Mouse (Mus musculus) adrenal gland (tissue): ENCODE results near the gene Mgat4a.

Source experiments
- intact Hi-C: fragments of 180-260 bp; cut with DNase I; formaldehyde crosslinking; loops from one replicate; pipeline ENCODE4 v1.15.1; 2025

The Mgat4a gene

GRCm38 (mm10) chr1:37496591-37497280, 44.1 kb downstream of the Mgat4a start:
- intact Hi-C loops = no loop called here

DNA sequence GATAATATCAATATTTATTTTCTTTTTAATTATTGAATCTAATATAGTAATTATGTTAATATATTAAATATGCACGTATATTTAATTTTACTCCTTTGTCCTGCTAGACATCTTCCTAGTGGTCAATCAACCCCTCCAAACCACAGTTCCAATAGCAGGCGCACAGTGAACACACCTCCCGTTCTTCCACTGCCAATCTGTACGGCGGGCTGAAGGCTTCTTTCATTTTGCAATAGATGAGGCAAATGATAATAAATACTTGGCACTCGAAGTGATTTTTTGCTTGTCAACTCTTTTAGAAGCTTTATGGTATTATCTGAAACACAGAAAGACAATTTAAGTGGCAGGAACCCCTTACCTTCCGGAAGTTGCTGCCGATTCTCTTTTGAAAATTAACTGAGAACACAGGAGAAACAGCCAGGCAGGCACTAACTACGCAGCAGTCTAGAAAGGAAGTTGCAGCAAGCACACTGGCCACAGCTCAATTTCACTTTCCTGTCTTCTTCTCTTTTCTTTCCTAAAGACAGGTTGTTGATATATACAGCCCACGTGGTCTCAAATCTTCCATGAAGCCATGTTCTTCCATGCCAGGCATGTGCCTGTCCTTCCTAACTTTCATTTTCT, 45.0 kb downstream of the Mgat4a start:
- intact Hi-C loops = no loop called here

DNA sequence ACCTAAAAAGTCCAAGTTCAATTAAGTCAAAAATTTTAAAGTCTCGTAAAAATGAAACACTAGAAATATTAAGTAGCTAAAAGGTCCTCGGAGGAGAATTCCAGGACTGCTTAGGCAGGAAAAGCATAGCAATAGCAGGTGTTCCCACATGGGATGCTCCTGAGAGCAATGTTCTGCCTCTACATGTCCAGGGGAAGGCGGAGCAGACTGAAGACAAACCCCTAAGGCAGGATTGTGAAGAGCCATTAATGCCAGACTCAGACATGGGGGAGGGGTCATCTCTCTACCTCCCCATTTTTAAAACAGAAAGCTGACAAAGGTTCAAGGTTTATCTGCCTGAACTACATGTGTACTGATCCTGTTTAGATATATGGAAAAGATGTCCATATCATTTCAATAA, 45.7 kb downstream of the Mgat4a start:
- intact Hi-C loops = no loop called here

DNA sequence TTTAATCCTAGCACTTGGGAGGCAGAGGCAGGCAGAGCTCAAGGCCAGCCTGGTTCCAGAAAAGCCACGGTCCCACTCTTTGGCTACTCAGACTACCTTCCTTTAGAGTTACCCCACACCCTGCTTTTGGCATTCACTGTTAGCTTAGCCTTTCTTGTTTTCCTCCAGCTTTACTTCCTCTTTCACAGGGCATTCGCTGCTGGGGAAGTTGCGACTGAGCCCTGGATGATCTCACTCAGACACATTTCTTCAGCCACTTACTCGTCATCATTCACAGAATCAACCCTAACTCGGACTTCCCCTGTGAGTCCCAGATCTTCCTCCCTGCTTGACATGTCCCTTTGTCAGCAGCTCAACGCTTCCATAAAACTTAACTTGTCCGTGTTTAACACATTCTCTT, 49.1 kb downstream of the Mgat4a start:
- intact Hi-C loops = no loop called here

- intact Hi-C loops = no loop called here
Observed at GRCm38 (mm10) chr1:37490691-37491212, 50.1 kb downstream of the Mgat4a start.

DNA sequence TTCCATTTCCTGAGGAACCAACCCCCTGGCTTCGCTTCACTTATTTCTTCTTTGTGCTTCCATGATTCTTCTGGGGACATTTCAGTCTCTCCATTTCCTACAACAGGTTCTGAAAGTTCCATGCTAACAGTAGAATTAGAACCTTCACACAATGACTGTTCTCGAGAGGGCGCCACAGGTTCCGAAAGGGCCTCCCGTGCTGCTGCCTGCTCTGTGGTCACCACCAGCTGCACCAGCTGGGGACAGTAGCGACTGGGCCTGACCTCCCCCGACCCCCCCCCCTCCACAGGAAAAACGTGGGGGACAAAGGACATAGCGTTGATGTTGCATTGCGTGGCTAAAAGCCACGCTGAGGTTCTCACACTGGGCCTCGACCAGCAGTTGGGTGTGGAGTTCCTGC, 52.3 kb downstream of the Mgat4a start:
- intact Hi-C loops = no loop called here

DNA sequence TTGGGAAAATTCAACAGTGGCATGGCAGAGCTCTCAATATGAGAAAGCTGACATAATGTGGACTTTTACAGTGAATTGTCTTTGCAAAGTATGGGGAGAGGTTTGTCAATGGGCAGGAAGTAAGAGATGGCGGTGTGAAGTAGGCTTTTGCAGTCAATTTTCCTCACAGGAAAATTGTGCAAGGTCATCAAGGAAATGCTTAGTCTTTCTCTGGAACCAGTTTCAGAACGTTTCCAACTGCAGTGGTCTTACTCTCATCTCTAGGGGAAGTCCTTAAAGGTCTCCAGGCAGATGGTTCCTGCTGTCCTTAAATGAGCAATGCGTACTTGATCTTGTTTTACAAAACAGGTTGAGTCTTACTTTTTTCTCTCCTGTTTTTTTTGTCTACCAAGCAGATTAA, 53.8 kb downstream of the Mgat4a start:
- intact Hi-C loops = no loop called here

- intact Hi-C loops = no loop called here
Observed at GRCm38 (mm10) chr1:37486439-37486838, 54.4 kb downstream of the Mgat4a start.

DNA sequence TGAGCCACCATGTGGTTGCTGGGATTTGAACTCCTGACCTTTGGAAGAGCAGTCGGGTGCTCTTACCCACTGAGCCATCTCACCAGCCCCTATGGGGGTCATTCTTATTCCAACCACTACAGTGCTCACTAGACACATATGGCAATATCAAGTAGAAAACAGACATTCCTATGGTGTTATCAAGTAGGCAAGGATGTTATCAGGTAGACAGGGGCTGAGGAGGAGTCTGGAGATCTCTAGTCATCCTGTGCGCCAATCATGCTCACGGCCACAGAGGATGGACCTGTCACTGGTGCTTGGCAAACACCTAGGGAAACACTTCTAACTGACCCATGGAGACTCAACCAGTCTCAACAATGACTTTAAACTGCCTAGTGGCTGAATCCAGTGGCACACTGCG, 56.2 kb downstream of the Mgat4a start:
- intact Hi-C loops = no loop called here

DNA sequence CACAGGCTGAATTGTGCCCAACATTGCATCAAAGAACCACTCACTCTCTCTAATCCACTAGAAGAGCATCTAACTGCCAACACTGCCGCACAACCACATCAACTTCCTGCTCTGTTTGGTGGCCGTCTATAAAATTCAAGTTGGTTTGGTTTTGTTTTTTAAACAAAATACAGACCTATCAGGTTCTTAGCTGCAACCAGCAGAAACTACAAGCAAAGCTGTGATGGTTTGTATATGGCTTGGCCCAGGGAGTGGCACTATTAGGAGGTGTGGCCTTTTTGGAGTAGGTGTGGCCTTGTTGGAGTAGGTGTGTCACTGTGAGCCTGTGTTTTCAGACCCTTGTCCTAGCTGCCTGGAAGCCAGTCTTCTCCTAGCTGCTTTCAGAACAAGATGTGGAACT, 59.5 kb downstream of the Mgat4a start:
- intact Hi-C loops = no loop called here

GRCm38 (mm10) chr1:37480731-37481130, 60.1 kb downstream of the Mgat4a start:
- intact Hi-C loops = no loop called here

GRCm38 (mm10) chr1:37479759-37480158, 61.1 kb downstream of the Mgat4a start:
- intact Hi-C loops = no loop called here

DNA sequence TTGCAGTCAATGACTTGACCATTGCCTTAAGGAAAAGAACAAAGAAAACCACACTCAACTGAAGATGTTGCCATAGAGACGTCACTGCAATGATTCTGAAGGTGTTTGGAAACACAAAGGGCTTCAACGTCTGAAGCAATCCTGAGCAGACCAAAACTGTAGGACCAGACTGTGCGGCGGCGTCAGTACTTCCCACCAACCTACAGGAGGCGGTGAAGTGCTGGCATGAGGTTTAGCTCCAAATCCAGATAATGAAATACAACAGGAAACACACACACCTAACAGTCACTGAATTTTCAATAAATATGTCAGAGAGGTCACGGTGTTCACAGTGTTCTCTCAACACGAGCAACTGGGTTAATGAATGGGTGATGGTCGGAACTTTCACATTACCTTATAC, 61.7 kb downstream of the Mgat4a start:
- intact Hi-C loops = no loop called here

DNA sequence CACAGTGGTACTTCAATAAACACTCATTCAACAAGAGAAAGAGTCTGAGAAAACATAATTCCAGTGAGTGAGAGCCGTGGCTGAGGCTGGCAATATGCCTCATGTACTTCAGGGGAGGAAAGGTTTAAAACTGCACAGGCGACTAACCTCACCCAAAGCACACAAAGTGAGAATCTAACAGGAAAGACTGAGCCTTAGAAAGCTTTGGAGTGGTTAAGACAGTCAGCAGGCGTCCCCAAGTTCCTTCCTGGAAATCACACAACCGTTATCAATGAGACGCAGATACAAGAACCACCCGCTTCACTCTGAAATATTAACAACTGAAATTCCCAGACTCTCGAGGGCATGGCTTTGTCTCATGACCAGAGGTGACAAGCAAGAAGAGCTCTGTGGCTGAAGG, 62.4 kb downstream of the Mgat4a start:
- intact Hi-C loops = no loop called here

DNA sequence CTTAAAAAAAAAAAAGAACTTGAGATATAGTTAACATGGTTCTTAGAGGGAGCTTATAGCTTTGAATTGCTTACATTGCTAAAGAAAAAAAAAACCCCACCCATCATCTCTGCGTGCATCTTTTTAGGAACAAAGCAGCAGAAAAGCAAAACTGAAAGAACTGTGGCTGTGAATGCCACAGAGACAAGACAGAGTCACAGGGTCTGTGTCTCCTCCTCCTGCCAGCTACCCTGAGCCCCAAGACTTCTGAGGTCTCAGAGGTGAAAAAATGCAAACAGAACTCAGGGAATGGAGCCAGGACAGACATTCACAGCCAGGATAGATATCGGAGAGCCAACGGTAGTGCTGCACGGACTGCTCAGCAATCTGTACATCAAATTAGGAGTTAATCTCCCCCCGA, 62.9 kb downstream of the Mgat4a start:
- intact Hi-C loops = no loop called here

DNA sequence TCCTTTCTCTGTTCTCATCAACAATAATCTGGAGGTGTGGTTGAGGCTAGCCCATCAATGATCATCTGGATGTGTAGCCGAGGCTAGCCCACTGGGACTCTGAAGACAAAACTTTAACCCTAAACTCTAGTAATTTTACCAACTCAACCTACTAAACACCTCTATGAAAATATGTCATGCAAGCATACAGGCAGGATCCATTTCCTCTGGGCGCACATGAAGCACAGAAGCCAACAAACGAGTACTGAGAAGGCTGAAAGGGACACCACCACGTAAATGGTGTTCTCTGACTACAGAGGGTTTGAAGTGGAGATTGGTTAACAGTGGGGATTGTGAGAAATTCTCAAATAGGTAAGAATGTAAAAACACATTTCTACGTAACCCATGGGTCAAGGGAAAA, 63.6 kb downstream of the Mgat4a start:
- intact Hi-C loops = no loop called here

DNA sequence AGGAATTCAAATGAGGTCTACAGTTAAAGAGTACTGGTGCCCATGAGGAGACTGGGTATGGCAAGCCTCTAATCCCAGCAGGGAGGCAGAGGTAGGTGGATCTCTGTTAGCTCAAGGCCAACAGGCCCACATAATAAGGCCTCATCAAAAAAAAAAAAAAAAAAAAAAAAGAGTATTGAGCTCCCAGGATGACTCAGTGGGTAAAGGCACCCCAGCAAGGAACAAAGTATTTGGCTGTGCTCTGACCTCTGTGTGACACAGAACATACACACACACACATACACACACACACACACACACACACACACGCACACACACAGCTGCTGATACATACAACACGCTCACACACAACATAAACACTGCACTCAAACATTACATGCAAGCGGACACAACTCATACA, 65.5 kb downstream of the Mgat4a start:
- intact Hi-C loops = no loop called here

- intact Hi-C loops = loop anchor here (5.0 kb wide), 1 partner anchor 163 kb away; no protein-coding TSS in a partner anchor
Observed at GRCm38 (mm10) chr1:37474634-37475190, 66.1 kb downstream of the Mgat4a start.

- intact Hi-C loops = loop anchor here (5.0 kb wide), 1 partner anchor 163 kb away; no protein-coding TSS in a partner anchor
Observed at GRCm38 (mm10) chr1:37474046-37474445, 66.8 kb downstream of the Mgat4a start.

DNA sequence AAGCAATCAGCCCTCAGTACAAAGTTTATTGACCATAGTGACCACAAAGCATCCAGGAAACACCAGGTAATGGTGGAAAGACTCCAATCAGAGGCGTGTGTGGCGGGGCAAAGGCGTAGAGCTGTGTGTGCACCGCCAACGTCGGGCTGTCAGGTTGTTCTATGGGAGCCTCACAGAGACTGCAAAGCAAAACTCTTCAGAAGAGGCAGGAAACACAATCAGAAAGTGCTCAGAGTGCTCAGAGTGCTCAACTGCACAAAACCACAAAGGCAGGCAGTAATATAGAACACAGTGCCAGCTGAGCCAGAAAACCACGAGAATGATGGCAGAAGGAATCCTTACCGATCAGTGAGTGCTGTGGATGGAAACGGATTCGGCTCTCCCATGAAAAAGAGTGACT, 67.6 kb downstream of the Mgat4a start:
- intact Hi-C loops = loop anchor here (5.0 kb wide), 1 partner anchor 164 kb away; no protein-coding TSS in a partner anchor

GRCm38 (mm10) chr1:37471179-37472148, 69.4 kb downstream of the Mgat4a start:
- intact Hi-C loops = loop anchor here (5.0 kb wide), 1 partner anchor 166 kb away; no protein-coding TSS in a partner anchor
